Mouse (Mus musculus) frontal cortex, adult (tissue): ENCODE results near the gene Zbtb8b.
"Not testable (repeated sequence)": the region's sequence is repeated elsewhere in the genome, so short reads cannot be mapped to it uniquely, and the experiment has no call there.

ENCODE experiments used
- ATAC-seq: cut with Nextera tagmentation; 2 replicates; pipeline ENCODE4 v1.9.2; 2017; ENCODE audit warnings: mild to moderate bottlenecking, moderate library complexity, mixed read lengths; ENCODE audit not compliant: low TSS enrichment

Zbtb8b gene

GRCm38 (mm10) chr4:129416478-129416877 is 24.2 kb downstream of the Zbtb8b start:
- ATAC-seq = no peak

- no peak for ATAC-seq
Measured at GRCm38 (mm10) chr4:129415892-129416291, 24.8 kb downstream of the Zbtb8b start.

- ATAC-seq = no peak
Measured at GRCm38 (mm10) chr4:129410991-129411390, 29.7 kb downstream of the Zbtb8b start.

GRCm38 (mm10) chr4:129410532-129410931 is 30.1 kb downstream of the Zbtb8b start:
- ATAC-seq = not testable (repeated sequence)

- peak; percentile 88; the same call in 1 of the 2 replicates for ATAC-seq
Measured at GRCm38 (mm10) chr4:129406447-129406846, 34.2 kb downstream of the Zbtb8b start.

GRCm38 (mm10) chr4:129399813-129400212 is 40.8 kb downstream of the Zbtb8b start:
- no peak for ATAC-seq

GRCm38 (mm10) chr4:129396960-129397359 is 43.7 kb downstream of the Zbtb8b start:
- ATAC-seq = no peak

GRCm38 (mm10) chr4:129394089-129394870 is 46.4 kb downstream of the Zbtb8b start:
- ATAC-seq = no peak

GRCm38 (mm10) chr4:129390936-129391557 is 49.6 kb downstream of the Zbtb8b start:
- no peak for ATAC-seq

- ATAC-seq = no peak
Measured at GRCm38 (mm10) chr4:129390216-129390743, 50.4 kb downstream of the Zbtb8b start.

DNA sequence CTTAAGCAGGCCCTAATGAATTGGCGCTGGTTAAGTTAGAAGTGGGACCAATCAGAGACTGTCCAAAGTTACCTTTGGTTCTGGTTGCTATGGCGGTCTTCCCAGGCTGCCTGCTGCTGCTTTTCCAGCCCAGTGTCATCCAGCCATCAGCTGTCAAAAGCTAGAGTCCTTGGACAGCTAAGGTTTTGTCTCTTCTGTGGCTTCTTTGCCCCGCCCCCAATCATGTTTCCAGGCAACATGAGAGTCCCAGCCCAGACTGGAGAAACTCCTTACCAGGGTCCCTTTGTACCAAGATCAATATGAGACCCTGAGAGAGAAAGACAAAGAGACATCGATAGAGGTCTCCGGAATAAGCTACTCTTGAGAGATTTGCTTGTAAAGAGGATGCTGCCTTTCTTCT is 52.2 kb downstream of the Zbtb8b start:
- no peak for ATAC-seq

- ATAC-seq = no peak
Measured at GRCm38 (mm10) chr4:129386989-129387388, 53.7 kb downstream of the Zbtb8b start.

DNA sequence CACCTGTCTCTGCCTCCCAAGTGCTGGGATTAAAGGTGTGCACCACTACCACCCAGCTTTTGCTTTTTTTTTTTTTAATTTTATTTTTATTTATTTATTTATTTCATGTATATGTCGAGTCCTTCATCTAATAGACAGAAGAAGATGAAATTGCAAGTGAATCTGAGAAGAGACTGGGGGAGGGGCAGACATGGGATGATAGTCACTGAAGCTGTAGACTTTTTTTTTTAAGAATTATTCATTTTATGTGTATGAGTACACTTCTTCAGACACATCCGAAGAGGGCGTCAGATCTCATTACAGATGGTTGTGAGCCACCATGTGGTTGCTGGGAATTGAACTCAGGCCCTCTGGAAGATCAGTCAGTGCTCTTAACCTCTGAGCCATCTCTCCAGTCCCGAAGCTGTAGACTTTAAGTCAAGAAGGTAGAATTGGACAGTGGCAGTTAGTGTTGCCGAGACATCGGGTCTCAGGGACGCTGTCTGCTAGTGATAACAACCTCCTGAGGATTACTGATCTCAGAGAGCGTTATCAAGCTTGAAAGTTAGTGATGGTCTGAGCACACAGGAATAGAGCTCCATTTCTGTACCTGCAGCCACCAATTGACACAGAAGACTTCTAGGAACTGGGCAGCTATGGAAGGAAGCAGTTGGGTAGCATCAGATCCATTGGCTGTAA is 54.2 kb downstream of the Zbtb8b start:
- ATAC-seq = no peak

DNA sequence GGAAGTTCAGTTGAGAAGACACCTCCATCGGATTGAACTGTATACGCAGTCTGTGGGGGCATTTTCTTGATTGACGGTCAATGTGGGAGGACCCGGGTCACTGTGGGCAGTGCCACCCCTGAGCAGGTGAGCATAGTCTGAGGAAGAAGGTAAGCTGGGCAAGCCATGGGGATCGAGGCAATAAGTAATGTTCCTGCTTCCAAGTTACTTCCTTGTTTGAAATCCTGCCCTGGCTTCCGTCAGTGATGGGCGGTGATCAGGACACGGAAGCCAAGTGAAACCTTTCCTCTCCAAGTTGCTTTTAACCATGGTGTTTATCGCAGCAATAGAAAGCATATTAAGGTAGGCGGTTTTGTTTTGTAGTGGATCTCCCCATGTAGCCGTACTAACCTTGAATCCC is 55.0 kb downstream of the Zbtb8b start:
- ATAC-seq = no peak

DNA sequence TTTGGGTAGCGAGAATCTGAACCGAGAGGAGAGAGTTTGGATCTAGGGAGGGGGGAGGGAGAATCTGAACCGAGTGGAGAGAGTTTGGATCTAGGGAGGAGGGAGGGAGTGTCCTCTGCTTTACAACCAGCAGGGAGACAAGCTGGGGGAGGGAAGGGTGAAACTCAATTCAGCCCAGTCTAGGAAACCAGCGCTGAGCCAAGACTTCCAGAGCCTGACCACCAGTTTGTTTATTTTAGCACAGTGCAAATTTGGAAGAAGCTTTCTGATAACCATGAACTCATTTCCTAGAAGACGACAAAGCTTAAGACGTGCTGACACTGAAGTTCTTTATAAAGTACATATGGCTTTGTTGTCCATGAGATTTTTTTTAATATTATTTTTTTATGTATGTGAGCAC is 56.2 kb downstream of the Zbtb8b start:
- ATAC-seq = no peak

- no peak for ATAC-seq
Measured at GRCm38 (mm10) chr4:129383586-129383985, 57.1 kb downstream of the Zbtb8b start.

DNA sequence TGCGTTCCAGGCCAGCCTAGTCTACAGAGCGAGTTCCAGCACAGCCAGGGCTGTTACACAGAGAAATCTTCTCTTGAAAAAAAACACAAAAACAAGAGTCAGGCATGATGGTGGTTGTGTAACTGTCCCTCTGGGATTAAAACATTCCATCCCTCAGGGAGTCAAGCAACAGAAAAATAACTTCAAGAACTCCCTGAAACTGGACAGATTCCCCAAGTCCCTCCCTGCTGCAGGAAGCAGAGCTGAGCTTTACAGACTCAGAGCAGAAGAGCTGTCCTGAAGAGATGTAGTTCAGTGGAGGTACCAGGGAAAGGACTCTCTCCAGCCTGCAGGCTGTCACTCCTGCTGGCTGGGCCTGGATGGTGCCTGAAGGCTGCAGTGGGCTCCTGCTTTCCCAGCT is 58.2 kb downstream of the Zbtb8b start:
- ATAC-seq = no peak

GRCm38 (mm10) chr4:129382029-129382428 is 58.6 kb downstream of the Zbtb8b start:
- ATAC-seq = no peak

GRCm38 (mm10) chr4:129381148-129381547 is 59.5 kb downstream of the Zbtb8b start:
- peak; percentile 60; the same call in 1 of the 2 replicates for ATAC-seq

- no peak for ATAC-seq
Measured at GRCm38 (mm10) chr4:129379805-129380204, 60.8 kb downstream of the Zbtb8b start.

DNA sequence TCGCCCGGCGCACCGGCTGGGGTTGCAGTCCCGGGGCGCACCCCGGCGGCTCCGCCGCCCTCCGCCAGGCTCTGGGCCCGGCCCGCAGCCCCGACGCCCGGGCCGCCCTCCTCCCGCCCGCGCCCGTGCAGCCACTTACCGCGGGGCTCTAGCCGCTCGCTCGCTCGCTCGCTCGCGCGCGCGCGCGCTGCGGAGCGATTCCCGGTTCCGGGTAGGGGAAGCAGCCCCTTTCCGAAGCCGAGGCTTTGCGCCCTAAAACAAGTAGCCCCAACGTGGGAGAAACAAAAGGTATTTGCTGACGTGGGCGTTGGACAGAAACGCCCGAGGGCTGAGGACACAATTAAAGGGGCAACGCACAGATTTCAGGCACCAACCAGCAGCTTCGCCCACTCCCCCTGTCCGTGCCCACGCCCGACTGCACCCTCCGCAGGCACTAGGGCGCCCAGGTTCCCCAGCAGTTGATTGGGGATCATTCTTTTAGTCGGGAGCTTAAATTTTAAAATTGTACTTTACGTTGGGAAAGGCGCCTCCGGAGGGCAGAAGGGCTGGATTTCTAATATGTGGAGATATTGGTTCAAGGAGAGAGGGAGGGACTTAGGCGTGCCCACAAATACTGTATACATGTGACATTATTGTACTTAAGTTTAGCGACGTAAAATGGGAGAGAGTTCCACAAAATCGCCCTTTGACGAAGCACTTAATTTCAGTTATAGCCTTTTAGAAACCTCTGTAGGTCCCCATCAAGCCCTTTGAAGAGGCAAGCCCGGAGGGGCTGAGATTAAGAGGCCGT is 62.9 kb downstream of the Zbtb8b start, which contains the start of gene Zbtb8a:
Gene Zbtb8a, minus strand, starts transcription at position 516 of the 790 bp plus-strand sequence.
- peak; percentile 48; the same call in 1 of the 2 replicates for ATAC-seq
